Mouse (Mus musculus) heart, adult 2 months (tissue): ENCODE results near the gene Casp9. TPM values are rescaled to one million over a fixed set of nuclear protein-coding genes. Genes with fewer than 3 reads are reported as not detected.
A peak's percentile ranks its signal among the peaks of the same experiment; 100 is the strongest.

ENCODE experiments used
- DNase-seq, 2 experiments: peaks; one replicate each; pipeline ENCODE4 v3.0.0; 2021
- H3K27ac ChIP-seq: fragments of 200-600 bp; 2 replicates; pipeline ENCODE4 v1.8.1; 2022
- H3K27me3 ChIP-seq: fragments of 200-500 bp; 2 replicates; pipeline ENCODE4 v1.6.1; 2012; ENCODE audit warnings: mild to moderate bottlenecking, low read length, inconsistent platforms, mixed read lengths; ENCODE audit not compliant: control insufficient read depth, insufficient read depth
- H3K36me3 ChIP-seq: fragments of 200-500 bp; 2 replicates; pipeline ENCODE4 v1.6.1; 2012; ENCODE audit warnings: low read length, inconsistent platforms; ENCODE audit not compliant: control insufficient read depth, insufficient read depth
- H3K4me1 ChIP-seq: fragments of 200-500 bp; 2 replicates; pipeline ENCODE4 v1.6.1; 2011; ENCODE audit warnings: low read length; ENCODE audit not compliant: control insufficient read depth, insufficient read depth
- H3K4me3 ChIP-seq: fragments of 200-600 bp; 2 replicates; pipeline ENCODE4 v1.8.1; 2022
- H3K79me2 ChIP-seq: fragments of 200-500 bp; replicated peaks from 2 replicates; pipeline ENCODE4 v1.6.1; 2012; ENCODE audit warnings: mild to moderate bottlenecking, inconsistent platforms, low read length, moderate library complexity, mixed read lengths; ENCODE audit not compliant: control insufficient read depth, insufficient read depth
- H3K9ac ChIP-seq: fragments of 200-500 bp; 2 replicates; pipeline ENCODE4 v1.6.1; 2012; ENCODE audit warnings: low read depth, mild to moderate bottlenecking, control low read depth, inconsistent platforms, low read length, mixed read lengths
- CTCF ChIP-seq: fragments of 200-600 bp; IDR thresholded peaks from 2 replicates; pipeline ENCODE4 v1.8.1; 2022; ENCODE audit warnings: antibody characterized with exemption, mild to moderate bottlenecking, moderate library complexity
- EP300 ChIP-seq: fragments of 200-500 bp; IDR thresholded peaks from 2 replicates; pipeline ENCODE4 v1.6.1; 2011; ENCODE audit warnings: low read depth, low read length, control low read depth; ENCODE audit not compliant: insufficient read depth
- POLR2A ChIP-seq: fragments of 200-500 bp; IDR thresholded peaks from 2 replicates; pipeline ENCODE4 v1.6.1; 2011; ENCODE audit warnings: mild to moderate bottlenecking, low read depth, low read length, control low read depth; ENCODE audit not compliant: insufficient read depth
- WGBS: fragments of 180-500 bp; shearing (Covaris S2); methylation state at CpG from one replicate; pipeline ENCODE4 v1.1.7; 2018; 5-methylcytosine and 5-hydroxymethylcytosine counted together
- intact Hi-C: fragments of 180-260 bp; cut with DNase I; formaldehyde crosslinking; loops from one replicate; pipeline ENCODE4 v1.15.1; 2025
- polyA plus RNA-seq: library from polyadenylated mRNA; depleted of rRNA; stranded (reverse); fragments of >200 nt; gene quantifications from 2 replicates; pipeline ENCODE4 v1.2.3, GENCODE M21; 2012
- total RNA-seq, 2 experiments: library from RNA; stranded (reverse); gene quantifications; 2 replicates each; pipeline ENCODE4 v1.2.3; 2021

Gene Casp9
- total and polyA plus RNA-seq, 3 experiments = 7.5 to 10.0 (median 8.1) TPM

DNA sequence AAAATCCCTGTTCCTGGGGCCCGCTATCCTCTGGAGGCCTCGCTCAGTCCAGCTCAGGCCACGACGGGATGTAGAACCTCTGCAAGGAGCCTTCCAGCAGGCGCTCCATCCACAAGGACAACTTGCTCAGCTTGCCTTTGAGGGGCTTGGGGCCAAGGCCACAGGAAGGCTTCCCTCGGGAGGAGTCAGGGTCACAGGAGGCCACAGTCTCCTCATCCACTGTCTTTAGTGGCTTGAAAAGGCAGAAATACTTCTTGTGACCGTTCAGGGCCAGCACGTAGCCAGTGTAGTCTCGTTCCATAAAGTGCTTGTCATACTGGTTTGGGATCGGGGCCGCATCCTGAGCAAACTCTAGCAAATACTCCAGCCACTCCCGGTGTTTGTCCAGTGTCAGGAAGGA, 29.9 kb upstream of the Casp9 start:
- H3K79me2 ChIP-seq = no peaks in the 10 kb centered on the region
- no peak overlapping the region for H3K27ac ChIP-seq
- intact Hi-C loops = no loop called here
- TF ChIP-seq CTCF = no peak
- no peak for TF ChIP-seq POLR2A
- no peak for TF ChIP-seq EP300
- peaks cover 12% of the 10 kb centered on the region for H3K4me1 ChIP-seq
- DNase-seq = no peak
- 84% methylated on average over 12 of the region's 12 CpGs for WGBS
- no peaks in the 10 kb centered on the region for H3K27me3 ChIP-seq
- no peak overlapping the region for H3K9ac ChIP-seq
- no peaks in the 10 kb centered on the region for H3K36me3 ChIP-seq
- H3K4me3 ChIP-seq = no peak overlapping the region

DNA sequence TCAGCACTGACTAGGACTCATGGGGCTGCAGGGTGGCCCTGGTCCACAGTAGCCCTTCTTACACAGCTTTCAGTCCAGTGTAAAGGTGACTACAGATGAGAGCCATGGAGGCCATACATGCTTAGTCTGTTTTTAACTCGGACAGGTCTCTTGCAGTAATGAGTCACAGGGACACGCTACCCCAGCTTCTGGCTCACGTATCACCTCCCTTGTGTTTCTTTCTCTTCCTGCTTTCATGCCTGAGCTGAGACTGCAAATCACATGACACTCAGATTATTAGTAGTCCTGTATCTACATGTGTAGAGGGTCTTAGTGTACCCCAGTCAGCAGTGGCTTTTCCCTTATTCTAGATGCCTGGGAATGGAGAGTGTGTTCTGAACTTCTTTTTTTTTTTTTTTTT, 28.4 kb upstream of the Casp9 start:
- 97% methylated on average over 3 of the region's 3 CpGs for WGBS
- Histone ChIP-seq H3K4me1 (peaks cover 12% of the 10 kb centered on the region), H3K4me3 (no peak overlapping the region), H3K36me3 (no peaks in the 10 kb centered on the region), H3K9ac (no peak overlapping the region), H3K79me2 (no peaks in the 10 kb centered on the region), H3K27ac (no peak overlapping the region), H3K27me3 (no peaks in the 10 kb centered on the region)
- intact Hi-C loops = no loop called here
- DNase-seq = no peak
- TF ChIP-seq POLR2A (no peak), CTCF (no peak), EP300 (no peak)

DNA sequence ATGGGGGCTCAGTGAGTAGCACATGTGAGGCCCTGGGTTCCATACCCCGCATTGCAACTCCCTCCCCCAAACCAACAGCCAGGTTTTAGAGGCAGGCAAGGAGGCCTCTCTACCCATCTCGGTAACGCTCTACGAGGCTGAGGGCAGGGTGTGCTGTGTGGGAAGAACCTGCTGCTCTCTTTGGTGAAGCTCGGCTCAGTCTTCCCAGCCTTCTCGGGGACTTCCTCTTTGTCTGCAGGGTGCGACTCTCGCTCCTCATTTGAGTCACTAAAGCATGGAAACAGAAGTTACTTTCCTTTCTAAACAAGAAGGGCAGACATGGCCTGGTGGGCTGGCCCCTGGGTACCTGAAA, 27.1 kb upstream of the Casp9 start:
- H3K27ac ChIP-seq = peak overlapping the region; percentile 78
- no peak overlapping the region for H3K4me3 ChIP-seq
- no peak for TF ChIP-seq CTCF
- TF ChIP-seq EP300 = no peak
- TF ChIP-seq POLR2A = no peak
- H3K79me2 ChIP-seq = no peaks in the 10 kb centered on the region
- peak in 1 of 2 experiments; percentile 57 for DNase-seq
- H3K27me3 ChIP-seq = no peaks in the 10 kb centered on the region
- WGBS = 63% methylated on average over 8 of the region's 8 CpGs
- H3K36me3 ChIP-seq = no peaks in the 10 kb centered on the region
- H3K4me1 ChIP-seq = peaks cover 12% of the 10 kb centered on the region
- H3K9ac ChIP-seq = peak overlapping the region; percentile 15; the same call in 1 of the 2 replicates
- intact Hi-C loops = no loop called here

DNA sequence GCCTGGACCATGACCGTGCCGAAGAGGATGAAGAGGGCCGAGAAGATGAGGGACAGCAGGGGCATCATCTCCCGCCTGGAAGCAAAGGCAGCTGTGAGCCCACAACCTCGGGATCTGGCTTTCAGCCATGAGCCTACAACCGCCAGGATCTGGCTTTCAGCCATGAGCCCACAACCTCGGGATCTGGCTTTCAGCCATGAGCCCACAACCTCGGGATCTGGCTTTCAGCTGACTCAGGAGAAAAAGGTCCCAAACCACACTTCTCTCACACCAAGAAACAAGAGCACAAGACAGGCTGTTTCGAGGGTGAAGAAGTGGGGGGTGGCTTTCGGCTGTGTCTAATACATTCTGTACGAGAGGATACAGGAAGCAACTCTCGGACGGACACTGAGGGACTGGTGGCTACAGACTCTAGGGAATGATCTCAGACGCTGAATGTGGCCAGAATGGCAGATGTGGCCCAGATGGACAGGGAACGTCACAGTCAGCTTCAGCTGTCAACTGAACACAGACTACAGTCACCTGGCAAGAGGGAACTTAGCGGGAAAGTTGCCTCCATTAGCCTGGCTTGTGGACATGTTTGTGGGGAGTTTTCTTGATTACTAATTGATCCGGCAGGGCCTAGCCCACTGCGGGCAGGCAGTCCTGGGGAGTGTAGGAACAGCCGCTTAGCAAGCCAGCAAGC, 26.6 kb upstream of the Casp9 start:
- Histone ChIP-seq H3K27ac (peak overlapping the region; percentile 78), H3K9ac (peak overlapping the region; percentile 15; the same call in 1 of the 2 replicates), H3K4me1 (peaks cover 12% of the 10 kb centered on the region), H3K79me2 (no peaks in the 10 kb centered on the region), H3K4me3 (no peak overlapping the region), H3K27me3 (no peaks in the 10 kb centered on the region), H3K36me3 (no peaks in the 10 kb centered on the region)
- intact Hi-C loops = no loop called here
- 9% methylated on average over 19 of the region's 19 CpGs for WGBS
- DNase-seq = peak; percentile 70 to 71
- 0 out of 2 replicates have a peak, but pooled peaks have one; percentile 34 for TF ChIP-seq EP300
- TF ChIP-seq POLR2A = no peak

DNA sequence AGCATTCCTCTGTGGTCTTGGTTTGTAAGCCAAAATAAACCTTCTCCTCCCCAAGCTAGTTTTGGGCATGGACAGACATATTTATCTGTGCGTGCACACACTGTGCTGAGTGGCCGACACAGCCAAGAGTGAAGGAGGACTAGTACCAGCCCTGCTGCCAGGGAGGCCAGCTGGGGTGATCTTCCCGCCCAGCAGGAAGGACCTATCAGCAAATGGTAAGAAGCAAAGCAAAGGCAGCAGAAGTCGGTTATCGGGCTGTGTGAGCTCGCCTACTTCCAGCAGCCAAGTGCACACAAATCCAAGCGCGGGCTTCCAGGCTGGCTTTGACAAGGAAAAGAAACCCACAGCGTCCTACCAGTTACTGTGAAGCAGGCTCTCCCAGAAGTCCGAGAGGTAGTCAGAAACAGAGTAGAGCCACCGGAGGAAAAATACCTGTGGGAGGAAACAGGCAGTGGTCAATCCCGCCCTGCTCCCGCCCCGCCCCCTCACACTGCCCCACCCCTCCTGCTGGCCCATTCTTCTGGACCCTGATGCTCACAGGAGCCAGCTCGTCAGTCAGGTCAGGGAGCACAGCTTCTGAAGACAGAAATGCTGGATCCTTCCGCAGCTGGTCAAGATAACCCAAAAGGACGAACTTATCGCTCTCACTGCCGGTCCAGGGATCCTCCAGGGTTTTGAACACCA, 25.9 kb upstream of the Casp9 start:
- DNase-seq = peak in 1 of 2 experiments; percentile 85
- H3K4me3 ChIP-seq = no peak overlapping the region
- intact Hi-C loops = no loop called here
- no peaks in the 10 kb centered on the region for H3K79me2 ChIP-seq
- H3K36me3 ChIP-seq = no peaks in the 10 kb centered on the region
- H3K27ac ChIP-seq = peak overlapping the region; percentile 78
- H3K4me1 ChIP-seq = peaks cover 12% of the 10 kb centered on the region
- H3K9ac ChIP-seq = no peak overlapping the region
- 35% methylated on average over 19 of the region's 19 CpGs for WGBS
- H3K27me3 ChIP-seq = no peaks in the 10 kb centered on the region
- TF ChIP-seq EP300 (peak; percentile 92), CTCF (no peak), POLR2A (peak; percentile 50; the same call in 1 of the 2 replicates)
